Mouse (Mus musculus): ENCODE data around the gene Acly.

GRCm38 (mm10) chr11:100435678-100436246 is 92.0 kb downstream of the Acly start:
- TF ChIP-seq CTCF (IDR thresholded peaks at IDR 0.05; ENCODE audit: extremely low read depth, insufficient read depth, low read length) = no peak
- no peak for TF ChIP-seq POLR2A (IDR thresholded peaks at IDR 0.05; ENCODE audit: extremely low read depth, insufficient read depth, low read length)
